Mouse (Mus musculus) bone marrow, adult 2 months (tissue): Measurements from ENCODE around the gene Slc25a43. TPM values are rescaled to one million over a fixed set of nuclear protein-coding genes. Genes with fewer than 3 reads are reported as not detected.
"Not testable (repeated sequence)": the region's sequence is repeated elsewhere in the genome, so short reads cannot be mapped to it uniquely, and the experiment has no call there.

Source experiments
- H3K27ac ChIP-seq: fragments of 200-500 bp; 2 replicates; pipeline ENCODE4 v1.5.1; 2012; ENCODE audit warnings: low read depth, mild to moderate bottlenecking, control low read depth, inconsistent platforms, low read length; ENCODE audit not compliant: control insufficient read depth, poor library complexity, insufficient read depth
- H3K4me1 ChIP-seq: fragments of 200-500 bp; 2 replicates; pipeline ENCODE4 v1.6.1; 2011; ENCODE audit warnings: low read length; ENCODE audit not compliant: control insufficient read depth, insufficient read depth
- H3K4me3 ChIP-seq: fragments of 200-500 bp; replicated peaks from 2 replicates; pipeline ENCODE3; 2011; ENCODE audit warnings: mild to moderate bottlenecking, low read depth, low read length, control low read depth; ENCODE audit not compliant: control insufficient read depth
- CTCF ChIP-seq: fragments of 200-500 bp; IDR thresholded peaks from 2 replicates; pipeline ENCODE4 v1.5.1; 2011; ENCODE audit warnings: low read length, control low read depth; ENCODE audit not compliant: control insufficient read depth, insufficient read depth
- POLR2A ChIP-seq: fragments of 200-500 bp; IDR thresholded peaks from 2 replicates; pipeline ENCODE4 v1.6.1; 2011; ENCODE audit warnings: low read depth, mild to moderate bottlenecking, control low read depth, low read length, borderline replicate concordance; ENCODE audit not compliant: control insufficient read depth
- WGBS: fragments of 180-500 bp; shearing (Covaris S2); methylation state at CpG from one replicate; pipeline ENCODE4 v1.1.7; 2018; 5-methylcytosine and 5-hydroxymethylcytosine counted together
- polyA plus RNA-seq: library from polyadenylated mRNA; stranded (reverse); fragments of >200 nt; gene quantifications from 2 replicates; pipeline ENCODE4 v1.2.4, GENCODE M21; 2011; ENCODE audit warnings: low replicate concordance; ENCODE audit not compliant: missing spikeins, insufficient read depth, insufficient read length

Slc25a43 gene
- polyA plus RNA-seq, 1 experiment: not detected

DNA sequence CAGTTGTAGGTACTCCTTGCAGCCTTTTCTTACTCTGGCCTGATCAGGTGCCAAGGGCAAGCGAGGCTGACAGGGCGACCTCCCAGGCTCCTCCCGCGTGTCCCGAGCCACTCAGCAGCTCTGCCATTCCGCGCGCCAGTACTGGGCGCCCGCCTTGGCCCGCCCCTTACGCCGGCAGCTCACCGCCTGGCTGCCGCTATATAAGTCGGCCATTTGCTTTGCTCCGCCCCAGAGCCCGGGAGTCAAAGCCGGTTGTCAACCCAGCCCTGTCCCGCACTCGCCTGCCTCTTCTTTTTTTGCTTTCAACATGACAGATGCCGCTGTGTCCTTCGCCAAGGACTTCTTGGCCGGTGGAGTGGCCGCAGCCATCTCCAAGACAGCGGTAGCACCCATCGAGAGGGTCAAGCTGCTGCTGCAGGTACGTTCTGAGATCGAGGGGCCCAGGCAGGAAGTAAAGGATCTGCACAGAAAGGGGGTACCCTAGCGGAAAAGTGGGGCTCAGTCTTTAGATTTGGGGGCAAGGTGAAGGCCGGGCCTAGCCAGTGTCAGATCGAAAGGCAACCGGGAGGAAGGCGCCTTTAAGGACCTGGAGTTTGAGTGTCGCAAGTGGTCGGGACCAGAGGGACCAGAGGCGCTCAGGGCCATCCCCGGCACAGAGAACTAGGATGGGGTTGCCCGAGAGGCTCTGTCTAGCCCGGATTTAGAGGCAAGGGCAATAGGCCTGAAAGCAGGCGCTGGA, 52.1 kb downstream of the Slc25a43 start, which contains the start of gene Slc25a5:
Gene Slc25a5 (plus strand): TSS at position 228 of the 739 bp plus-strand sequence.
- TF ChIP-seq CTCF: no peak
- TF ChIP-seq POLR2A: peak; percentile 83; the same call in 1 of the 2 replicates
- 13% methylated on average over 41 of the region's 41 CpGs for WGBS
- Histone ChIP-seq H3K4me1 (no peaks in the 10 kb centered on the region; the same call in 1 of the 2 replicates), H3K4me3 (peak within 1 kb of the TSS; percentile 91), H3K27ac (peak within 1 kb of the TSS; percentile 95)

DNA sequence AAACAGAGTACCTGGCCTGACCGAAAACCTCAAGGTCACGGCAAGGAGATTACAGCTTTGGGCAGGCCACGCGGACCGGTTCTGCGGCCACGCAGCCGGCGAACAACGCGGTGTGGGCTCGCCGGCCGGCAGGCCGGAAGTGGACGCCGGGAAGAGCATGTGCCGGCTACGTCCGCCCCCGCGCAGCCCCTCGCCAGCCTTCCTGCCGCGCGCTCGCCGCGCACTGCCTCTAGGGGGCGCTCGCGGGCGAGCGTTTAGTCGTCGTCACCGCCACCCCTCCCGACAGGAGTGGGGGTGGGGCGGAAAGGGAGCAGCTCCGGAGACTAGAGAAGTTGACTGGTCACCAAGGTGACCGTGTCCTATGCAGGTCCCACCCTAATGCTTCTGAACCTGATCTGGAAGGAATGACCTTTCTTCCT, 52.7 kb downstream of the Slc25a43 start:
- WGBS: 8% methylated on average over 38 of the region's 41 CpGs
- TF ChIP-seq POLR2A (peak; percentile 36; the same call in 1 of the 2 replicates), CTCF (peak; percentile 63)
- Histone ChIP-seq H3K4me3 (peak overlapping the region; percentile 91), H3K4me1 (no peaks in the 10 kb centered on the region; the same call in 1 of the 2 replicates), H3K27ac (peak overlapping the region; percentile 95)

DNA sequence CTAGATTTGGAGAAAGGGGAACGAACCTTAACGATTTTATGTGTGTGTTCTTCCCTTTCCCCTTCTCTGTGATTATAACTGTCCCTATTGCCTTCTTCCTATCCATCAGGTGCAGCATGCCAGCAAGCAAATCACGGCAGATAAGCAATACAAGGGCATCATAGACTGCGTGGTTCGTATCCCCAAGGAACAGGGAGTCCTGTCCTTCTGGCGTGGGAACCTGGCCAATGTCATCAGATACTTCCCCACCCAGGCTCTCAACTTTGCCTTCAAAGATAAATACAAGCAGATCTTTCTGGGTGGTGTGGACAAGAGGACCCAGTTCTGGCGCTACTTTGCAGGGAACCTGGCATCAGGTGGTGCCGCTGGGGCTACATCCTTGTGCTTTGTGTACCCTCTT, 53.3 kb downstream of the Slc25a43 start:
- not testable (repeated sequence) for H3K4me1 ChIP-seq, H3K27ac ChIP-seq
- WGBS: 44% methylated on average over 8 of the region's 8 CpGs
- peak overlapping the region; percentile 34 for H3K4me3 ChIP-seq

DNA sequence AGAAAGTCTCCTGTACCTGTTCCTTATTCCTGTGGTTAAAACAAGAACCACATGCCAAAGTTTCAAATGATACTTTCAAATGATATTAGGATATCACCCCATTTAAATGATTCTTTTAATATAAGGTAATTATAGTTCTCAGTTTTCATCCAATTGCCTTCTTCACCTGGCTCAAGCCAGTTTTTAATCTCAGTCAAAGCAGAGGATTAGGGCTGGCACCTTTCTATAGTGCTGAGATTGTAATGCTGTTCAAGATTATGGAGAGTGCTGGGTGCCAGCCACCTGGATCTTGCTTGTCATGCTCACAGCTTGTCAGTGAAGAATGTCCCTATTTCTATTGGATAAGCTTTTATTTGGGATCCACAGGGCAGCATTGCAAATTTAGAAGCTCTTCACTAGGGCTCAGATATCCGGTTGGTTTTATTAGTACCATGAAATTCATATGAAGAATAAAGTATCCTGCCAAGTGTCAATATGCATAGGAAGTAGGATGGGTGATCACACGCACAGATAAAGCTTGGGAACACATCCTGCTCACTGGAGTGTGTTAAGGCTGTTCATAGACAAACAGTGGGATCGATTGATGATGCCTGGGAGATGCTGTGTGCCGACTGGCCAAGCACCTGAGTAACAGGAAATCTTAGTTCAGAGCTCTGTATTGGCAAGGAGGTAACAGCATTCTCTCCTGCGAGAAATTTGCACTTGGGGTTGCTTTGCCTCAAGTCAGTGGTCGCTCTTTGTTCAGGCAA, 55.8 kb downstream of the Slc25a43 start:
- 61% methylated on average over 6 of the region's 6 CpGs for WGBS
- TF ChIP-seq POLR2A (no peak), CTCF (no peak)
- no peak overlapping the region for H3K4me3 ChIP-seq
- H3K4me1 ChIP-seq: no peaks in the 10 kb centered on the region; the same call in 1 of the 2 replicates
- H3K27ac ChIP-seq: no peak overlapping the region

DNA sequence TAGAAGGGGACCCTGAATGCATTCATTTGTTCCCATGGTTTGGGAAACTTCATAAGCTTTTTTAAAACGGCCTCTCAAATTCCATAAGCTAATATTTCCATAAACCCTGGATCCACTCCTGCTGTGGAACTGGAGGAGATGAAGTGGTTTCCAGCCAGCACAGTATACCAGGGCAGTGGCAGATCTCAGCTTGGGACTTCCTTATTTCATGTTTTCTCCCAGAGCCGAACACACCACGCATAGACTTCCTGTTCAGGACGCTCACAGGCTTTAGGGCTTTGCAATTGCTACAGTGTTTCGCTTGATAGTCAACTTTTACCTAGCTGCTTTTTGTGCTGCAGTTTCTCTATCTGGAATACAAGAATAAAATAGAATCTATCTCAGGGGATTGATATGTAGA, 59.7 kb downstream of the Slc25a43 start:
- H3K27ac ChIP-seq: no peak overlapping the region; the same call in 1 of the 2 replicates
- no peak for TF ChIP-seq POLR2A
- TF ChIP-seq CTCF: no peak
- H3K4me1 ChIP-seq: no peaks in the 10 kb centered on the region; the same call in 1 of the 2 replicates
- H3K4me3 ChIP-seq: no peak overlapping the region
- WGBS: 19% methylated on average over 5 of the region's 5 CpGs

DNA sequence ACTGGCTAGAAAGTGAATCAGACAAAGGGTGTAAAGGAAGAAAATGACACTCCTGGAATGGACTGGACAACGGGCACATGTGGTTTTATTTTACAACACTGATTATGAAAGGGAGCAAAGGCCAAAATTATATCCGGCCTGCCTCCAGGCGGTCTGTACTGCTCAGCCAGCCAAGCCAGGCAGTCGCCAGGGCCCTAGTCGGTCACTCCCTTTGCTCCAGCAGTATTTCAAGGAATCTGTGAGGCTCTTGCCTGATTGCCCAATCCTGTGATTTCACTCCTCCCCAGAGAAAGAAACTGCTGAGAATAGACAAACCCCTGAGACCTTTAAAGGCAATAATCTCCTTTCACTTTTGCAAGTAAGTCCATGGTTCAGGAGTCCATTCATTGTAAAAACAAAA, 60.7 kb downstream of the Slc25a43 start:
- no peak overlapping the region for H3K4me3 ChIP-seq
- 35% methylated on average over 5 of the region's 5 CpGs for WGBS
- TF ChIP-seq CTCF (no peak), POLR2A (no peak)
- no peak overlapping the region for H3K27ac ChIP-seq
- no peaks in the 10 kb centered on the region; the same call in 1 of the 2 replicates for H3K4me1 ChIP-seq

DNA sequence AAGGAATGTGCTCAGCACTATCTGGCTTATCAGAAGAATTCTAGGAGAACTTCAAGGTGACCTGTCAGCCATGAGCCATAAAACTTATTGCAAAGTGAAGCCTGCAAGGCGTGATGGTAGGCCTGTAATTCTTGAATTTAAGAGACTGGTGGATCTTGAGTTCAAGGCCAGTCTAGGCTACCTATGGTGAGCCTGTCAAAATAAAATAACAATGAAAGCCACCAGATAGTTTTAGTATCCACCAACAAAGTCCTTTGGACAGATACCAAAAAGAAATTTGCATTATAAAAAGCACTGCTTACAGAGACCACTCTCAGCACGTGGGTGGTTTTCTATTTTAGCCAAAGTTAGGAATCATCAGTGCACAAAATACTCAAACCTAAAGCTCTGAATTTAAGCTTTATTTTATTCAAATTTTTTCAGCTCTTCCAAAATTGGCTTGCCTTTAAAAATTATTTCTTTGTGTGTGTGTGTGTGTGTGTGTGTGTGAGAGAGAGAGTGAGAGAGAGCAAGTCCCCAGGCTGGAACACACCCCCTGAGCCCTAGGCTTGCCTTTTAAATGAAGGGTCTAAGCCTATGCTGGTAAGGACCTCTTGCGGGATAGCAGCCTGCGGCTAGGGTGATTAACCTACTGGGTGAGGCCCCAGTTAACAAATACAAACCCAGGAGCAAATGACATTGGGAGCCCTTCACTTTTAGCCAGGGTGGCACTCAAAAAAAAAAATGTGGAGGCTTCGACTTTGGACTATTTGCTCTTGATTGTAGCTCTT, 62.2 kb downstream of the Slc25a43 start:
- Histone ChIP-seq H3K4me1 (no peaks in the 10 kb centered on the region; the same call in 1 of the 2 replicates), H3K4me3 (no peak overlapping the region), H3K27ac (no peak overlapping the region)
- TF ChIP-seq POLR2A: no peak
- no peak for TF ChIP-seq CTCF
- WGBS: 82% methylated on average over 5 of the region's 5 CpGs
